Mouse (Mus musculus) MEL (cell line): ENCODE data around the gene Acot3. TPM values are rescaled to one million over a fixed set of nuclear protein-coding genes. Genes with fewer than 3 reads are reported as not detected.

Experiments used
- DNase-seq: peaks from one replicate; pipeline ENCODE4 v3.0.0; 2011; ENCODE audit warnings: low read depth, low spot score
- H3K27ac ChIP-seq: 2 replicates; pipeline ENCODE4 v1.5.1; 2012; ENCODE audit warnings: low read depth, mild to moderate bottlenecking, control low read depth, low read length, moderate library complexity; ENCODE audit not compliant: control insufficient read depth
- H3K27me3 ChIP-seq, 2 experiments: fragments of 150-350 bp in 1 of 2; sonication (generic) in 1 of 2; 2 replicates each; pipeline ENCODE4 v1.6.1; 2012; ENCODE audit warnings: low read length in 2 of 2, mild to moderate bottlenecking in 2 of 2, improper control_type of control experiment in 1 of 2, moderate library complexity in 1 of 2; ENCODE audit not compliant: insufficient read depth in 2 of 2, control insufficient read depth in 1 of 2
- H3K36me3 ChIP-seq, 2 experiments: 2 replicates each; pipeline ENCODE4 v1.6.1; 2012 to 2014; ENCODE audit warnings: low read length in 2 of 2, improper control_type of control experiment in 1 of 2, inconsistent platforms in 1 of 2, mild to moderate bottlenecking in 1 of 2; ENCODE audit not compliant: insufficient read depth in 2 of 2, control insufficient read depth in 1 of 2
- H3K4me1 ChIP-seq, 2 experiments: fragments of 150-350 bp in 1 of 2; sonication (generic) in 1 of 2; 2 replicates each; pipeline ENCODE4 v1.6.1; 2012; ENCODE audit warnings: low read length in 2 of 2, improper control_type of control experiment in 1 of 2, mild to moderate bottlenecking in 1 of 2; ENCODE audit not compliant: insufficient read depth in 2 of 2, control insufficient read depth in 1 of 2
- H3K4me3 ChIP-seq, 2 experiments: fragments of 150-350 bp in 1 of 2; sonication (generic) in 1 of 2; 2 replicates each; pipeline ENCODE4 v1.5.1; 2012; ENCODE audit warnings: low read depth in 2 of 2, low read length in 2 of 2, mild to moderate bottlenecking in 2 of 2, moderate library complexity in 2 of 2, control low read depth in 1 of 2, improper control_type of control experiment in 1 of 2; ENCODE audit not compliant: control insufficient read depth in 1 of 2, insufficient read depth in 1 of 2
- H3K79me2 ChIP-seq: 2 replicates; pipeline ENCODE4 v1.6.1; 2012; ENCODE audit warnings: mild to moderate bottlenecking, low read length, moderate library complexity; ENCODE audit not compliant: control insufficient read depth, poor library complexity, insufficient read depth
- H3K9ac ChIP-seq: 2 replicates; pipeline ENCODE4 v1.6.1; 2012; ENCODE audit warnings: low read depth, mild to moderate bottlenecking, control low read depth, low read length, moderate library complexity; ENCODE audit not compliant: control insufficient read depth, poor library complexity, severe bottlenecking
- H3K9me3 ChIP-seq: fragments of 150-350 bp; sonication (generic); replicated peaks from 2 replicates; pipeline ENCODE4 v1.6.1; 2012; ENCODE audit warnings: mild to moderate bottlenecking, low read length, improper control_type of control experiment, moderate library complexity; ENCODE audit not compliant: insufficient read depth
- BHLHE40 ChIP-seq: IDR thresholded peaks from 2 replicates; pipeline ENCODE4 v1.6.1; 2012; ENCODE audit warnings: low read depth, mild to moderate bottlenecking, inconsistent platforms, low read length, improper control_type of control experiment, borderline replicate concordance
- CHD1 ChIP-seq: IDR thresholded peaks from 2 replicates; pipeline ENCODE4 v1.6.1; 2012; ENCODE audit warnings: low read depth, mild to moderate bottlenecking, inconsistent platforms, low read length, improper control_type of control experiment
- CHD2 ChIP-seq: IDR thresholded peaks from 2 replicates; pipeline ENCODE4 v1.6.1; 2011; ENCODE audit warnings: low read length, improper control_type of control experiment
- CTCF ChIP-seq, 3 experiments: IDR thresholded peaks in 2 of 3; conservative IDR thresholded peaks in 1 of 3; 2 replicates each; pipeline ENCODE4 v1.5.1; 2011 to 2012; ENCODE audit warnings: low read length in 3 of 3, low read depth in 2 of 3, mild to moderate bottlenecking in 2 of 3, improper control_type of control experiment in 1 of 3, inconsistent platforms in 1 of 3, mixed read lengths in 1 of 3, moderate library complexity in 1 of 3; ENCODE audit not compliant: control insufficient read depth in 1 of 3, insufficient read depth in 1 of 3, poor library complexity in 1 of 3, severe bottlenecking in 1 of 3
- E2F4 ChIP-seq: IDR thresholded peaks from 2 replicates; pipeline ENCODE4 v1.6.1; 2011; ENCODE audit warnings: low read depth, low read length, improper control_type of control experiment, borderline replicate concordance
- ELF1 ChIP-seq: IDR thresholded peaks from 2 replicates; pipeline ENCODE4 v1.6.1; 2014; ENCODE audit warnings: low read depth, mild to moderate bottlenecking, inconsistent platforms, low read length, improper control_type of control experiment, moderate library complexity
- EP300 ChIP-seq, 2 experiments: IDR thresholded peaks; 2 replicates each; pipeline ENCODE4 v1.6.1; 2011; ENCODE audit warnings: improper control_type of control experiment in 2 of 2, low read length in 2 of 2, low read depth in 1 of 2, mild to moderate bottlenecking in 1 of 2
- ETS1 ChIP-seq: IDR thresholded peaks from 2 replicates; pipeline ENCODE4 v1.6.1; 2012; ENCODE audit warnings: low read depth, mild to moderate bottlenecking, inconsistent platforms, low read length, improper control_type of control experiment, moderate library complexity
- GABPA ChIP-seq: IDR thresholded peaks from 2 replicates; pipeline ENCODE4 v1.6.1; 2012; ENCODE audit warnings: low read depth, mild to moderate bottlenecking, inconsistent platforms, low read length, improper control_type of control experiment, moderate library complexity
- GATA1 ChIP-seq: IDR thresholded peaks from 2 replicates; pipeline ENCODE4 v1.6.1; 2011; ENCODE audit warnings: low read depth, low read length, improper control_type of control experiment
- HCFC1 ChIP-seq: IDR thresholded peaks from 2 replicates; pipeline ENCODE4 v1.6.1; 2012; ENCODE audit warnings: low read depth, mild to moderate bottlenecking, inconsistent platforms, low read length, improper control_type of control experiment, moderate library complexity
- JUND ChIP-seq: IDR thresholded peaks from 2 replicates; pipeline ENCODE4 v1.6.1; 2011; ENCODE audit warnings: low read depth, mild to moderate bottlenecking, improper control_type of control experiment, low read length
- KAT2A ChIP-seq: conservative IDR thresholded peaks from 2 replicates; pipeline ENCODE4 v1.6.1; 2012; ENCODE audit warnings: low read depth, low read length, improper control_type of control experiment, inconsistent platforms
- MAFK ChIP-seq: IDR thresholded peaks from 2 replicates; pipeline ENCODE4 v1.6.1; 2011; ENCODE audit warnings: low read depth, mild to moderate bottlenecking, low read length, improper control_type of control experiment, borderline replicate concordance
- MAX ChIP-seq: IDR thresholded peaks from 2 replicates; pipeline ENCODE4 v1.6.1; 2011; ENCODE audit warnings: low read length, improper control_type of control experiment
- MAZ ChIP-seq: IDR thresholded peaks from 2 replicates; pipeline ENCODE4 v1.6.1; 2012; ENCODE audit warnings: low read depth, mild to moderate bottlenecking, inconsistent platforms, low read length, improper control_type of control experiment
- MEF2A ChIP-seq: IDR thresholded peaks from 2 replicates; pipeline ENCODE4 v1.6.1; 2014; ENCODE audit warnings: low read depth, mild to moderate bottlenecking, inconsistent platforms, low read length, improper control_type of control experiment; ENCODE audit not compliant: poor library complexity, insufficient replicate concordance, severe bottlenecking; ENCODE audit errors: extremely low read depth
- MXI1 ChIP-seq: IDR thresholded peaks from 2 replicates; pipeline ENCODE4 v1.6.1; 2011; ENCODE audit warnings: mild to moderate bottlenecking, low read depth, low read length, improper control_type of control experiment
- MYB ChIP-seq: IDR thresholded peaks from 2 replicates; pipeline ENCODE4 v1.6.1; 2011; ENCODE audit warnings: mild to moderate bottlenecking, low read depth, low read length, improper control_type of control experiment
- MYC ChIP-seq: IDR thresholded peaks from 2 replicates; pipeline ENCODE4 v1.6.1; 2011; ENCODE audit warnings: low read depth, mild to moderate bottlenecking, low read length, improper control_type of control experiment, moderate library complexity
- NELFE ChIP-seq: IDR thresholded peaks from 2 replicates; pipeline ENCODE4 v1.6.1; 2011; ENCODE audit warnings: low read depth, low read length, improper control_type of control experiment
- NRF1 ChIP-seq: IDR thresholded peaks from 2 replicates; pipeline ENCODE4 v1.6.1; 2014; ENCODE audit warnings: low read depth, mild to moderate bottlenecking, inconsistent platforms, low read length, improper control_type of control experiment, moderate library complexity; ENCODE audit not compliant: poor library complexity, insufficient read depth, severe bottlenecking
- POLR2A ChIP-seq, 2 experiments: IDR thresholded peaks; 2 replicates each; pipeline ENCODE4 v1.6.1; 2011 to 2012; ENCODE audit warnings: low read length in 2 of 2, mild to moderate bottlenecking in 2 of 2, control low read depth in 1 of 2, improper control_type of control experiment in 1 of 2, low read depth in 1 of 2, moderate library complexity in 1 of 2; ENCODE audit not compliant: control insufficient read depth in 1 of 2, insufficient read depth in 1 of 2, poor library complexity in 1 of 2
- POLR2AphosphoS2 ChIP-seq: IDR thresholded peaks from 2 replicates; pipeline ENCODE4 v1.6.1; 2011; ENCODE audit warnings: low read length, improper control_type of control experiment
- POLR2AphosphoS5 ChIP-seq: IDR thresholded peaks from 2 replicates; pipeline ENCODE4 v1.6.1; 2012; ENCODE audit warnings: low read depth, borderline replicate concordance, mild to moderate bottlenecking, inconsistent platforms, low read length, moderate library complexity, mixed read lengths
- RAD21 ChIP-seq: IDR thresholded peaks from 2 replicates; pipeline ENCODE4 v1.6.1; 2011; ENCODE audit warnings: mild to moderate bottlenecking, low read depth, low read length, improper control_type of control experiment
- RCOR1 ChIP-seq: IDR thresholded peaks from 2 replicates; pipeline ENCODE4 v1.6.1; 2012; ENCODE audit warnings: low read depth, mild to moderate bottlenecking, inconsistent platforms, low read length, improper control_type of control experiment
- SIN3A ChIP-seq: IDR thresholded peaks from 2 replicates; pipeline ENCODE4 v1.6.1; 2012; ENCODE audit warnings: low read length, improper control_type of control experiment, inconsistent platforms
- SMC3 ChIP-seq: IDR thresholded peaks from 2 replicates; pipeline ENCODE4 v1.6.1; 2011; ENCODE audit warnings: low read depth, low read length, improper control_type of control experiment
- TAL1 ChIP-seq: IDR thresholded peaks from 2 replicates; pipeline ENCODE4 v1.6.1; 2012; ENCODE audit warnings: mild to moderate bottlenecking, inconsistent platforms, low read length, moderate library complexity, mixed read lengths
- TBP ChIP-seq: IDR thresholded peaks from 2 replicates; pipeline ENCODE4 v1.8.0; 2011; ENCODE audit warnings: low read depth, low read length, improper control_type of control experiment
- TCF12 ChIP-seq: IDR thresholded peaks from 2 replicates; pipeline ENCODE4 v1.6.1; 2014; ENCODE audit warnings: low read depth, mild to moderate bottlenecking, inconsistent platforms, low read length, improper control_type of control experiment, moderate library complexity
- UBTF ChIP-seq: IDR thresholded peaks from 2 replicates; pipeline ENCODE4 v1.6.1; 2012; ENCODE audit warnings: low read depth, mild to moderate bottlenecking, inconsistent platforms, low read length, improper control_type of control experiment, moderate library complexity, borderline replicate concordance; ENCODE audit not compliant: insufficient read depth
- USF1 ChIP-seq: IDR thresholded peaks from 2 replicates; pipeline ENCODE4 v1.6.1; 2014; ENCODE audit warnings: low read depth, mild to moderate bottlenecking, inconsistent platforms, low read length, improper control_type of control experiment, moderate library complexity
- USF2 ChIP-seq, 2 experiments: IDR thresholded peaks; 2 replicates each; pipeline ENCODE4 v1.6.1; 2011 to 2012; ENCODE audit warnings: improper control_type of control experiment in 2 of 2, low read length in 2 of 2, borderline replicate concordance in 1 of 2, inconsistent platforms in 1 of 2, low read depth in 1 of 2, mild to moderate bottlenecking in 1 of 2; ENCODE audit not compliant: insufficient read depth in 1 of 2
- ZC3H11A ChIP-seq: IDR thresholded peaks from 2 replicates; pipeline ENCODE4 v1.6.1; 2012; ENCODE audit warnings: low read depth, mild to moderate bottlenecking, inconsistent platforms, low read length, improper control_type of control experiment
- ZKSCAN1 ChIP-seq: IDR thresholded peaks from 2 replicates; pipeline ENCODE4 v1.6.1; 2012; ENCODE audit warnings: low read depth, mild to moderate bottlenecking, inconsistent platforms, low read length, improper control_type of control experiment, moderate library complexity
- ZMIZ1 ChIP-seq: IDR thresholded peaks from 2 replicates; pipeline ENCODE4 v1.6.1; 2012; ENCODE audit warnings: low read depth, mild to moderate bottlenecking, inconsistent platforms, low read length, improper control_type of control experiment, moderate library complexity
- ZNF384 ChIP-seq: IDR thresholded peaks from 2 replicates; pipeline ENCODE4 v1.6.1; 2012; ENCODE audit warnings: low read depth, mild to moderate bottlenecking, inconsistent platforms, low read length, improper control_type of control experiment
- polyA plus RNA-seq, 2 experiments: library from polyadenylated mRNA; stranded (reverse) in 1 of 2; unstranded in 1 of 2; fragments of >175 nt in 1 of 2; fragments of >200 nt in 1 of 2; gene quantifications; 2 replicates each; pipeline versions ENCODE4 v1.2.1 to v1.2.4; 2012; ENCODE audit warnings: low replicate concordance in 2 of 2, low read depth in 1 of 2; ENCODE audit not compliant: insufficient read length in 2 of 2, insufficient read depth in 1 of 2, missing spikeins in 1 of 2
- total RNA-seq: library from RNA; depleted of rRNA; stranded (reverse); fragments of 300-350 nt; gene quantifications from 2 replicates; pipeline ENCODE4 v1.2.3, GENCODE M21; 2012

The Acot3 gene
- total and polyA plus RNA-seq, 3 experiments, result not detected

- TF ChIP-seq MXI1, result no peak
- TF ChIP-seq JUND, result no peak
- TF ChIP-seq ZNF384, result peak; percentile 75
- TF ChIP-seq EP300 (IDR thresholded peaks at IDR 0.05; ENCODE audit: low read depth in 1 of 2, low read length in 2 of 2), result no peak
- no peak for TF ChIP-seq MAX
- TF ChIP-seq MEF2A, result no peak
- TF ChIP-seq MAZ, result peak; percentile 61; the same call in 1 of the 2 replicates
- TF ChIP-seq POLR2AphosphoS5, result no peak
- TF ChIP-seq MYC, result no peak
- TF ChIP-seq ELF1, result no peak
- no peak for TF ChIP-seq ETS1
- no peak; the same call in 1 of the 2 replicates for TF ChIP-seq TCF12
- TF ChIP-seq RAD21, result peak; percentile 88
- TF ChIP-seq ZC3H11A, result peak; percentile 93
- no peak for TF ChIP-seq MAFK
- TF ChIP-seq USF1, result no peak
- TF ChIP-seq KAT2A, result no peak
- TF ChIP-seq MYB, result no peak
- TF ChIP-seq E2F4, result no peak
- TF ChIP-seq GABPA, result no peak
- peak; percentile 91 for TF ChIP-seq SMC3
- no peak for TF ChIP-seq TAL1
- TF ChIP-seq SIN3A, result no peak
- TF ChIP-seq CHD2, result no peak
- no peak for TF ChIP-seq NRF1
- no peak for TF ChIP-seq UBTF
- no peak for TF ChIP-seq POLR2AphosphoS2
- TF ChIP-seq ZKSCAN1, result peak; percentile 45; the same call in 1 of the 2 replicates
- peak; percentile 21 to 82 (median 63) for TF ChIP-seq CTCF (IDR thresholded peaks at IDR 0.05 in 2 of 3, conservative IDR thresholded peaks at IDR 0.05 in 1 of 3; ENCODE audit: control insufficient read depth in 1 of 3, insufficient read depth in 1 of 3, low read depth in 2 of 3, low read length in 3 of 3, poor library complexity in 1 of 3, severe bottlenecking in 1 of 3)
- TF ChIP-seq USF2 (IDR thresholded peaks at IDR 0.05; ENCODE audit: borderline replicate concordance in 1 of 2, insufficient read depth in 1 of 2, low read depth in 1 of 2, low read length in 2 of 2), result no peak
- no peak for TF ChIP-seq POLR2A (IDR thresholded peaks at IDR 0.05; ENCODE audit: control insufficient read depth in 1 of 2, insufficient read depth in 1 of 2, low read depth in 1 of 2, low read length in 2 of 2, poor library complexity in 1 of 2)
- TF ChIP-seq TBP, result no peak
- TF ChIP-seq GATA1, result no peak
- no peak for TF ChIP-seq RCOR1
- no peak for TF ChIP-seq ZMIZ1
- TF ChIP-seq BHLHE40, result no peak
- no peak for TF ChIP-seq HCFC1
- TF ChIP-seq CHD1, result no peak
- TF ChIP-seq NELFE, result no peak
- Histone ChIP-seq H3K9ac (no peak overlapping the region), H3K79me2 (no peaks in the 10 kb centered on the region), H3K36me3 (no peaks in the 10 kb centered on the region), H3K9me3 (no peaks in the 10 kb centered on the region), H3K27ac (no peak overlapping the region), H3K4me1 (no peaks in the 10 kb centered on the region), H3K4me3 (no peak overlapping the region), H3K27me3 (no peaks in the 10 kb centered on the region)
- peak; percentile 79 for DNase-seq
These were observed 9.0 kb downstream of the Acot3 start for GRCm38 (mm10) chr12:84060946-84061345.
